Mouse (Mus musculus): ENCODE results near the gene Pdrg1.
A peak's percentile ranks its signal among the peaks of the same experiment; 100 is the strongest.

Pdrg1 gene

DNA sequence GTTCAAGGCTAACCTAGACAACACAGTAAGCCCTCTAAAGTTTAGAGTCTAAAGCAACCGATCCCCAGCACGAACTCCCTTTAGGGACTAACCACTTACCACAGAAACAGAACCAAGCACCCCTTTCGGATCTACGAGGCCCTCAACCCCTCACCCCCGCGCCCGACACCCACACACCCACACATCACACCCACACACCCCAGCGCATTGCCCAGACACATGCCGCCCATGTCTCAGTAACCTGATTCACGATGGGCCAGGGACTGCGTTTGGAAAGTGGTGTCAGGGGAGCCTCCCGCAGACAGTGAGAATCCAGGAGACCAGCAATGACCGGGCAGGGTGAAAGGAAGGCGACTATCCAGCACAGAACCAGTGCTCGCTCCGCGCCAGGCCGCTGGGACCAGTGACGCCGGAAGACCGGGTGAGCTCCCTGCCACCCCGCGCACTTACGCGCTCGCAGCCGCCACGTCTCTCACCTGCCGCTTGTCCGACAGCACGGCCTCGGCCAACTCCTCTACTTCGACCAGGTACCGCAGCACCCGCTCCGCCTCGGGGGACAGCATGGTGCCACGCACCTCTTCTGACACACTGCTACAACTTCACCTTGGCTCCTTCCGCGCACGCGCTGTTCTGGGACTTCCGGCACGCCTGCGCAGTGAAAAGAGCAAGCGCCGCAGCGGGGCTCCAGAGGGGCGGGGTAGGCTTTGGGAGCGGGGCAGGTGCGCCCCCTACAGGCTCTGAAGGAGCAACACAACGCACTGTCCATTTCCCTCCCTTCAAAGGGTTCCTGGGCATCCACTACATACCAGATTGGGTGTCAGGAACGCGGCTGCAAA, at the start of gene Pdrg1:
TSS of gene Pdrg1 (minus strand) at position 670 of the 836 bp plus-strand sequence.
- ATAC-seq (ENCODE audit: low TSS enrichment) = peak; percentile 97

DNA sequence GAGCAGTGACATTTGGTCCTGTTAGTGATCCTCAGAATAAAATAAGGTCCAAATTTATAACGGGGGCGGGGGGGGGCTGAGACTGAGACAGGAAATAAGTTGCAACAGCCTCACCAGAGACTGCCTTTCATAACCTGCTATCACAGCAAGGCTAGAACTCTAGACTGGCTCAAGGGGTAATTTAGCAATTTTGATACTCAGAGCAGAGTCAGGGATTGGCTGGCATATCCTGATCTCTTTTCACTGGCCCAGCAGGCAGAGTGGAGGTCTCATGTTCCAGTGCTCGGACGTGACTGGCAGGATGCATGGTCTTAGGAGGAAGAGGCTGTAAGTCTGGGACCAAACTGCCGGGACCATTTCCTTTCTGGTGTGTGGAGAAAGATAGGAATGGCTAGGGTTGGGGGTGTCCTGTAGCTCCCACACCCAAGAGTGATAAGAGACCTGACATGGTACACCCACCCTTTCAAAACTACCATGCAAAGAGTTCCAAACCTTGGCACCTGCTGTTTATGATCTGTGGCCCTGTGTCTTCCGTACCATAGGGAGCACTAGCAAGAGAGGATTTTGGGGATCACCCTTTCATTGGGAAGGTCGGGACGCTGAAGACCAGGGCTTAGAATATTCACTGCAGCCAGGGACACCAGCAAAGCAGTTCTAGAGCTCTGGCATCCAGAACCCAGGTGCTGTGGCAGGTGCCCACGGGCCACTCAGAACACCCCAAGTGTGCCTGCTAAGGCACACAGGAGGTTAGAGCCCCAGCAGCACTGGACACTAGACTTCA, 49.2 kb upstream of the Pdrg1 start:
- no peak for ATAC-seq (ENCODE audit: low TSS enrichment)

DNA sequence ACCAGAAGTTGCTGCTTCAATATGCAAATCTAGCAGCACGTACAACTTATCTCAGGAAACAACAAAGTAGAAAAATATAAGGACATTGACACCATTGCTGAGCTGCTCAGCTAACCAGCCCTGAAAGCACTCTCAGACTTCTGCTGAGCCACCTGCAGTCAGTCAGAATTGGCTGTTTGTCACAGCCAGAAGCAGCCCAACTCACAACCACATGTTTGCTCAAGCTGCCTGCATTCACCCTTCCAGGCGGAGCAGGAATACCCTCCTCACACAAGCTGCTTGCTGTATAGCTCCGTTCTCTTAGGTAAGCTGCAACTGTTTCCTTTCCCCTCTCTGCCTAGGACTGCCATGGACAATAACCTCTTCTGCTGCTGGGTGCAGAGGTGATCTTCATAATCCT, 48.2 kb upstream of the Pdrg1 start:
- no peak for ATAC-seq (ENCODE audit: low TSS enrichment)

DNA sequence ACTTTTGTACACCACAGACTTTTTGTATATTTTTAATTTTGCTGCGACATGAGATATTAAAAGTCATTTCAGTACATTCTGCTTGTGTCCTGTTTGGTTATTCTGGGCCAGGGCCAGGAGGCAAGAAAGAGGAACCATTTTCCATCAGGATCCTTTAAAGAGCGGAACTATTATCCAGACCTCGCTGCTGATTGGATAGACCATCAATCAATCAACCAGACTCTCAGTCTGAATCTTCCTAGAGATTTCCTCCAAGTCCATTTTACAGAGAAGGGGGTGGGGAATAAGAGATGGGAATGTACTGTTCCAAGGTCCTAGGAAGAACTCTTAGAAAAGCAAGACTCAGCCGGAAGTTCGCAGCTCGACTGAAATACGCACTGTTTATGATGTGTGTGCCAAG, 45.0 kb upstream of the Pdrg1 start:
- ATAC-seq (ENCODE audit: low TSS enrichment) = no peak

DNA sequence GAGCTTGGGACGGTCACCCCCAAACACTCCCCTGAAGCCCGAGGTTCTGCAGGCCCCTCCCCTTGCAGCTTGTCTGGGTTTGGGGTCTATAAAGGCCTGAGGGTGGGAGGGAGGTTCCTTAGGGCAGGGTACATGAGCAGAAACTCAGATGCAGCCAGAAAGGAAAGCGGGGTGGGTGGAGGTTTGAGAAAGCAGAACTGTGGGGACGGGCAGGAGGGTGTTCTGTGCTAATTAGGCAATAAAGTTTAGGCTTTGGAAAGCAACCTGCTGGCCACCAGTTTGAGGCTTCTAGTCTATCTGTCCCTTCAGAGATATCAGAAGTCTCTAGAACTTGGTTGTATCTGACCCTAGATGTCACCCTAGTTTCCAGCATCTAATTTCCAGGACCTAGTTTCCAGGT, 43.1 kb upstream of the Pdrg1 start:
- ATAC-seq (ENCODE audit: low TSS enrichment) = no peak

DNA sequence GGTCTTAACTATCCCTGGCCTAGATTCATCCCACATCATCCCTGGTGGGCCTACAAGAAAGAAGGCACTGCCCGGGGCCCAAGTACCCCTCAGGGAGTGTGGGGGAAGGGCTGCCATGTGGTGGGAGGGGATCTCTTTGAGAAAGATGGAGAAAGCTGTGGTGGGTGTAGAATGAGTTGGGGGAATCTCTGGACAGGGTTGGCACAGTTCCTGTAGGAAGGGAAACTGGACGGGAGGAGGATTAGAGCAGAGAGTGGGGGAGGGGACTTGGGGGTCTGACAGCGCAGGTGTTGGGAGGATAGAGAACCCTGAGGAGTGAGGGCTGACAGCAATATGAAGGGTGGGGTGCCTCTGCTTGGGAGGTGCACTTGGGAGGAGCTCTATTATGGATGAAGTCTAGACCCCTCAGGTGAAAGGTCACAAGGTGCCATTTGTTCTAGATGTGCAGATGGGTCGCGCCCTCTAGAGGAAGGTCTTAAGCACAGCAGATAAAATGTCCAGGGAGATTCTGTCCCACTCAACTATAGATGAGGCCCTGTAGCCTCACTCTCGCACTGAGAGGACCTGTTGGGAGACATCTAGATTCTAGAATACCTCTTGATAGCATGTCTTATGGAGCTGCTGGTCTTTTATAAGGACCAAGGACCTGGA, 40.2 kb upstream of the Pdrg1 start:
- no peak for ATAC-seq (ENCODE audit: low TSS enrichment)

DNA sequence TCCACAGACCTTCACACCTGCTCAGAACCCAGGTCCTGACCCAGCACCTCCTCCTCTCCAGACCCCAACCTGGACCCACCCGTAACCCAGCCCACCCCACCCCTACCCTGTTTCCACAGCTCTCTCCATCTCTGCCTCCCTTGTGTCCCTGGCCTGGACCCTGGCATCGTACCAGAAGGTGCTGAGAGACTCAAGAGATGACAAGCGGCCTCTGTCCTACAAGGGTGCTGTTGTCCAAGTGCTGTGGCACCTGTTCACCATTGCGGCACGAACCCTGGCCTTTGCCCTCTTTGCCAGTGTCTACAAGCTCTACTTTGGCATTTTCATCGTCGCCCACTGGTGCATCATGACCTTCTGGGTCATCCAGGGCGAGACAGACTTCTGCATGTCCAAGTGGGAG, 38.7 kb upstream of the Pdrg1 start:
- no peak for ATAC-seq (ENCODE audit: low TSS enrichment)

DNA sequence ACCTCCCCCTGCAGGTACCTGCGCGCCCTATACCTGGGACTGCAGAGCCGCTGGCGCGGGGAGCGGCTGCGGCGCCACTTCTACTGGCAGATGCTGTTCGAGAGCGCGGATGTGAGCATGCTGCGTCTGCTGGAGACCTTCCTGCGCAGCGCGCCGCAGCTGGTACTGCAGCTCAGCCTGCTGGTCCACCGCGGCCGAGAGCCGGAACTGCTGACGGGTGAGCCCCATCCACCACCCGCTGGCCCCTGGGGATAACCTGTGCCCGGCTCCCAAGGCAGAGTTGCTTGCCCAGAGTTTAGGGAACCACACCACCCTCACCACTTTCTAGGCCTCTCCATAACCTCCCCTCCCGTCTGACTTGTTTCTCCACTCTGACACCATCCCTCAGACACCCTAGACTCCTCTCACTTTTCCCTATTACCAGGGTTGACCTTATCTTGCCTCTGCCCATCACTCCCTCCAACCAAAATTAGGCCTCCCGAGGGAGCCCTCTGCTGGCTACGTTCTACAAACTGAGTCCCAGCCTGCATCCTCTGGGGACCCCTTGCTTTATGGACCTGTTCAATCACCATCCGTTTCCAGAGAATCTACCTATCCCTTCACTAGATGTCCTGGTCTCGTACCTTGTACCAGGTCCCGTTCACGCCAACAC, 37.6 kb upstream of the Pdrg1 start:
- no peak for ATAC-seq (ENCODE audit: low TSS enrichment)

DNA sequence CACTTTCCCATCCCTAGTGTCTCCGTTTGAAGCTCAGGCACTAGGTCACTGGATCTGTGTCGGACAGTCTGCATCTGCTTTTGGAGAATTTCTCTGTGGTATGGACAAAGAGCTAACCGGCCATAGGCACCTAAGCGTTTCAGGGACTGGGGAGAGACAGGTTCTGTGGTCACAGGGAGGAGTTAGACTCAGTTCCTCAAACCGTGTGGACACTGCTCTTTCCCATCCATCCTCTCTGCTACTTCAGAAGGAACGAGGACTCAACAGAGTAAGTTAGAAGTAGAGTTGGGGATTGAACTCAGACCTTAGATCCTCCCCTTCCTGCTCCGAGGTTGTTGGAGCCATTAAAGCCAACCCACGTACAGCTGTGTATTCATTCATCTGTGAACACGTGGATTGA, 36.3 kb upstream of the Pdrg1 start:
- ATAC-seq (ENCODE audit: low TSS enrichment) = no peak

DNA sequence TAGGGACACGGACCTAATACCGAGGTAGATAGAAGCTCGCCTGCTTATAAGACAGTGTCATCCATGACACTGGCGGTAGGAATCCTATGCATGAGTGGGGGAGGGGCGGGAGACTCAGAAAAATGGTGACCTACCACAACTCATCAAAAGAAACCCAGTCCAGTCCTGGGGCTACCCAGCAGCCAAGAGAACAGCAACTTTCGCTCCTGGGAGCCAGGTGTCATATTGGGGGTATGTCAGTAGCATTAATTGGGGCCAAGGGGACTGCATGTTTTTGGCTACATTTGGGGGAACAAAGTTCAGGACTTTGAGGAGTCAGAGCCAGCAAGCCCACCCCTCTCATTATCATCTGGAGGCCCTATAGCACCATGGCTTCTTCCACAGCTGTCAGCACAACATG, 35.9 kb upstream of the Pdrg1 start:
- ATAC-seq (ENCODE audit: low TSS enrichment) = no peak

DNA sequence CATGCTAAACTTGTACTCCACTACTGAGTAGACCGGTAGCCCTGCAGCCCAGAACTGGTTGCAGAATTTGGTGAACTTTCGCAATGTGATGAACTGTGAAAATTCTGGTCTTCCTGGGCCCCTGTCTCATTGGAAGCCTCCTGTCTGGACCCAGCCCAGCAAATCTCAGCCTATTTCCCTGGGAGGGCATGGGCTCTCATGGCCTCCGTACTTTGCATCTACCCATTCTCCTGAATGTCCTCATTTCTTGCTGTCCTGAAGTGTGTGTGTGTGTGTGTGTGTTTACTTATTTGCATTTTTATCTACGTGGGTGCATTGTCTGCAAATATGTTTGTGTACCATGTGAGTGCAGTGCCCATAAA, 34.8 kb upstream of the Pdrg1 start:
- ATAC-seq (ENCODE audit: low TSS enrichment) = no peak

DNA sequence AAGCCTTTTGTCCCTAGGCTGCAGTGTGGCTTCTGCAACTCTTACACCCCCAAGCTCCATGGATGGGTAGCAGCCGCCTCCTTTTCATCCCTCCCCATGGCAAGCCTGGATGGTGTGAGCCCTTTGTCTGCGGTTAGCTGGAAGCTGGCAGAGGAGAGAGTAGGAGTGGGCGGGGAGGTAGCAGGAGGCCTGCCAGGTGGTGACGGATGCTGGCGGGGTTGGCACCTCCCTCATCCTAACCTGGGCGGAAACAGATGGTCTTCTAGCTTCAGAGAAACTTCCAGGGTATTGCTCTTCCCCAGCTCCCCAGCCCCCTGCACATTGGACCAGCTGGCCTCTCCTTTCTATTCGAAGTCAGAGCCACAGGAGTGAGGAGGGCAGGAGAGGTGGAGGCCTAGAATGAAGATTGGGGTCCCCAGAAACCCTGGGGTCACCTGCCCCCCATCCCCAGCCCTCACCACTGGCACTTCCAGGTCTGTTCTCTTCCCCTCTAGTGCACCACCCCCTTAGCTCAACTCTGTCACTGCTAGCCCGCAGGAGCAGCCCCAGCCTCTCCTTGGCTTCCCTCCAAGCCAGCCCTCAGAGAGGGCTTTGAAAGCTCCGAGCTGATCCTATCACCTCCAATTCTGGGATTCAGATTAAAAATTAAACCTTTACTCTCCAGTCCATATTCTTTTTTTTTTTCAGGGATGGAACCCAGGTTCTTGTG, 34.2 kb upstream of the Pdrg1 start:
- peak; percentile 28; the same call in 1 of the 2 replicates for ATAC-seq (ENCODE audit: low TSS enrichment)

DNA sequence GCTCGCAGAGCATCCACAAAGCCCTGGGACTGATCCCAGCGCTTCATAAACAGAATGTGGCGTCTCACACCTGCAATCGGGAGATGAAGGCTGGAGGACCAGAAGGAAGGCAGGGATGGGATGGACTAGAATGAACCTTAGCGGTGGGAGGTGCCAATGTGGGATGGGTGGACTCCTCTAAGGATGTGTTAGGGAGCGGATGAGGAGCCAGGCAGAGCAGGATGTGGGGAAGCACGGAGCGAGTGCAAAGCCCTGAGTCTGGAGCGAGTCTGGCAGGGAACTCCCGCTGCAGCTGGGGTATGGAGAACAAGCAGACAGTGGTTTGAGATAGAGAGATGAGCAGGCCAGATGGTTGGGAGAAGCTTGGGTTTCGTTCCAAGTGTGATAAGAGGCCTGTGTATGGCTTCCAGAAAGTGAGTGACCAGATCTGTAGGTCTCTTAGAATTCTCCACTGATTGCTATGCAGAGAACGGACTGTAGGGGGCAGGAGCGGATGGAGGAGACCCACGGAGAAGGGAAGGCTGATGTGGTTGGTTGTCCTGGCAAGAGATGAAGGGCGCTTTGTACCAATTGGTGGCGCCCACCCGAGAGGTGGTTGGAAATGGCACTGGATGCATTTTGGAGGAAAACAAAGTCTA, 32.7 kb upstream of the Pdrg1 start:
- peak; percentile 53 for ATAC-seq (ENCODE audit: low TSS enrichment)

DNA sequence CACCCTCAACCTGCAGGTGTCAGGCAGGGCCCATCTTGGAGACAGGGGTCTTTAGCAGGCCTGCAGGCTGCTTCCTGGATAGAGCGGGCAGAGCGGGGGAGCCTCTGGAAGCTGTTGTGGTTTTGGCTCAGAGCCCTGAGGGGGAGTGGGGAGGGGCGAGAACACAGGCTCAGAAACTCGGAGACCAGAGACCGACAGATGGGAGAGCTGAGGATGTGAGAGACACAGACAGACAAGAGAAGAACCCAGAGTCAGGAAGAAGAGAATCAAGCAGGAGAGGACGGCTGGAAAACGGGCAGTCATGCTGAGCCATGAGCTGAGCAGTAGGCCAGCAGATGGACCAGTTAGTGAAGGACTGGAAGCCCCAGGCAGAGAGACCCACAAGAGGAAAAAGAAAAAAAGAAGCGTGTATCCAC, 30.7 kb upstream of the Pdrg1 start:
- peak; percentile 56 for ATAC-seq (ENCODE audit: low TSS enrichment)

DNA sequence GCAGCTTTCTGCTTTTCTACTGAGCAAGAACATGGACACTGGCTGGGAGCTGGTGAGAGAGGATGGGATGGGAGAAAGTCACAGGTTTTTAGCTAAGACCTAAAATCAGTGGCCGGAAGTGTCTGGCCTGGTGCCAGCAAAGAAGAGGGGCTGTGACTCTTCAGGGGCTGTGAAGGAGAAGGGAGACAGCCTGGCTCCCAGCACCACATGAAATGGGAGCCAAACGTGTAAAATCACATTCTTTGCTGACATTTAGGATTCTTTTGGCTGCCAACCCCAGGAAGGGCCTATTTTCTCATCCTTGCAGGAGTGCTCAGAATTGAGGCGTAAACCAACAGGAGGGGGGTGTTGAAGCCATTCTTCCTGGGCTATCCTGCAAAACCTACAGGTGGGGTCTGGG, 28.7 kb upstream of the Pdrg1 start:
- ATAC-seq (ENCODE audit: low TSS enrichment) = 0 out of 2 replicates have a peak, but pooled peaks have one; percentile 25

DNA sequence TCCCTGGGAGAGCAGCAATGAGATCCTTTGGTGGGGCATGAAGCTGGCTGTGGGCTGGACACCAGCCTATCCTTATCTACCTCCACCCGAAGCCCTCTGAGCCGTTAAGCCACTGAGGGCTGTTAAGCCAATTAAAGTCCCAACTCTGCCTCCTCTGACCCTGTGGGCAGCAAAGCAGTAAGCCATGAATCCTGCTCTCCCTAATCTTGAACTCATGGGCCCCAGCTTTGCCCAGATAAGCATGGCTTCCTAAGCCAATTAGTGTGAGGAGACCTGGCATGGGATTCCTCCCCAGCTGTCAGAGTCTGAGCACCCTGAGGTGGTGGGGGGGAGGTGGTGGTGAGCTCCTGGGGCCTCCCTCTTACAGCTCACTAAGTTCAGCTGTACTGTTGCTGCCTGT, 21.5 kb upstream of the Pdrg1 start:
- no peak for ATAC-seq (ENCODE audit: low TSS enrichment)

DNA sequence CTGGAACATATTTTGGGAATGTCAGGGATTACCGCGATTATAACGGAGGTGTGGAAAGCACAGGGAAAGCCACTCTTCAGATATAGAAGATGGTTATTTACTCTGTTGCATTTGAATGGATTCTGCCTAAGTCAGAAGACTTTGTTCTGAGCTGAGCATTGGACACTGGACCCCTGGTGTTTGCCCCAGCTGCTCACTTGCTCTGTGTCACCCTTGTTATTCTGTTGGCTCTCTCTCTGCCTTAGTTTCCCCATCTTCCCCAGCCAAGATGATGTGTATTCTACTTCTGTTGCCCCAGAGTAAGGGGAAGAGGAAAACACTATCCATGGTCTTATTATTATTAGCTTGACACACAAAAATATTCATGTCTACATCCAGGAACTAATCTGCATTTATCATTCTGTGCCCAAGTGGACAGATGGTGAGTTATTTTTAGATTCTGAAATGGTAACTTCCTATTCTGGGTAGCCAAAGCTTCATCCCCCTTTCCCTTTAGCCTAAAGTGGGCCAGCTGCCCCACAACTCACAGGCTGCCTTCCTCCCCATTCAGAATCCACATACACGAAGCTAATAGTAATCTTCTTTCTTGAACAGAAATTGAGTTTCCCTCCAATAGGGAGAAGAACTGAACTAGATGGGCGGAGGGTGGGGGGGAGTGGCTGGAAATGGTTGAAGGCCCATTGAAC, 18.5 kb upstream of the Pdrg1 start:
- no peak for ATAC-seq (ENCODE audit: low TSS enrichment)

DNA sequence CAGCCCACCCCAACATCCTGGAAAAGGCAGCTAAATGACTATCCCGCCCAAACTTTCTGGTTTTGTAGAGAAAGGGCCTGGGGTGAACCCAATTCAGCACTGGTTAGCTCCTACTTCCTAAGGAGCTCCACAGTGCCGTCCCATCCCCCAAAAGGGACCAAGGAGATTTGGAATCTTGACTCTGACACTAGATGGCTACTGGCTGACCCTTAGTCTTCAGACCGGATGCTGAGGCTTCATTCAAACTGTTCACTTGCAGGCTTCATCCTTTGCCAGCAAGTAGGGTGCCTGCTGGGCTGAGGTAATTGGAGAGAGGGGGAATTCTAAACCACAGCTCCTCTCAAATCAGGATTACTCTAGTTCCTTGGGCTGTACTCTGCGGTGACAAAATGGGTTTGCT, 17.7 kb upstream of the Pdrg1 start:
- 0 out of 2 replicates have a peak, but pooled peaks have one; percentile 7 for ATAC-seq (ENCODE audit: low TSS enrichment)

DNA sequence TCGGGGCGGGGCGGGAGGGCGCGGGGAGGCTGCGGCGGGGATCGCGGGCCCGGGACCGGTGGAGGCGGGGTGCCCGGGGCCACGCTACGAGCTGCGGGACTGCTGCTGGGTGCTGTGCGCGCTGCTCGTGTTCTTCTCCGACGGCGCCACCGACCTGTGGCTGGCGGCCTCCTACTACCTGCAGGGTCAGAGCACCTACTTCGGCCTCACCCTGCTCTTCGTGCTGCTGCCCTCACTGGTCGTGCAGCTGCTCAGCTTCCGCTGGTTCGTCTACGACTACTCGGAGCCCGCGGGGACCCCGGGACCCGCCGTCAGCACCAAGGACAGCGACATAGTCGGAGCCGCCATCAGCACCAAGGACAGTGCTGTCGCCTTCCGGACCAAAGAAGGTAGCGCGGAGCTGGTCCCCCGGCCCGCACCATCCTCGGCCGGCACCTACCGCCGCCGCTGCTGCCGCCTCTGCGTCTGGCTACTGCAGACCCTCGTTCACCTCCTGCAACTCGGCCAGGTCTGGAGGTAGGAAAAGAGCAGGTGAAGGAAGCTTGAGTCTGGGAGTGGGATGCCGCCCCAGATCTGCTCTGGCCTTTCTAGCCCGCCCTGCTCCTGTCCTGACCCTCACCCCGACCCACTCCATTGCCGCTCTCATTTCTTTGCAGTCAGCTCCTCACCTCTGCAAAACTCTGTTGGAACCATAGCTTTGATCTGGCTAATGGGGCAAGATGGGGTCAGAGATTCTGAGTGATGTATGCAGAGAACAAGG, 17.0 kb upstream of the Pdrg1 start:
- no peak for ATAC-seq (ENCODE audit: low TSS enrichment)

Data from frontal cortex, adult (tissue).